Mouse (Mus musculus) limb, embryonic 14.5 days (tissue): Measurements from ENCODE around the gene Pak1ip1. TPM values are rescaled to one million over a fixed set of nuclear protein-coding genes. Genes with fewer than 3 reads are reported as not detected.
A peak's percentile ranks its signal among the peaks of the same experiment; 100 is the strongest.

Source experiments
- ATAC-seq: fragments of 200-750 bp; cut with Nextera tagmentation; 2 replicates; pipeline ENCODE4 v1.8.0; 2017; ENCODE audit warnings: low read depth, moderate number of reproducible peaks, moderate TSS enrichment; ENCODE audit not compliant: low FRiP score
- DNase-seq: peaks from one replicate; pipeline ENCODE4 v3.0.0-alpha.2; 2015; ENCODE audit warnings: low spot score
- H3K27ac ChIP-seq: fragments of 300-500 bp; sonication (generic); replicated peaks from 2 replicates; pipeline ENCODE4 v1.5.1; 2014; ENCODE audit warnings: low read depth, mild to moderate bottlenecking, low read length, moderate library complexity, mixed read lengths
- H3K27me3 ChIP-seq: fragments of 300-500 bp; sonication (generic); 2 replicates; pipeline ENCODE4 v1.6.1; 2014; ENCODE audit warnings: low read length, mixed read lengths; ENCODE audit not compliant: control insufficient read depth, insufficient read depth
- H3K36me3 ChIP-seq: fragments of 300-500 bp; sonication (generic); 2 replicates; pipeline ENCODE4 v1.6.1; 2014; ENCODE audit warnings: mild to moderate bottlenecking, low read length, moderate library complexity, mixed read lengths; ENCODE audit not compliant: control insufficient read depth, insufficient read depth
- H3K4me1 ChIP-seq: fragments of 300-500 bp; sonication (generic); 2 replicates; pipeline ENCODE4 v1.6.1; 2014; ENCODE audit warnings: antibody characterized with exemption, low read length, mixed read lengths; ENCODE audit not compliant: control insufficient read depth, insufficient read depth
- H3K4me2 ChIP-seq: fragments of 300-500 bp; sonication (generic); replicated peaks from 2 replicates; pipeline ENCODE4 v1.6.1; 2014; ENCODE audit warnings: low read depth, mild to moderate bottlenecking, low read length, moderate library complexity; ENCODE audit not compliant: severe bottlenecking
- H3K4me3 ChIP-seq: fragments of 300-500 bp; sonication (generic); replicated peaks from 2 replicates; pipeline ENCODE4 v1.5.1; 2014; ENCODE audit warnings: low read length
- H3K9ac ChIP-seq: fragments of 300-500 bp; sonication (generic); 2 replicates; pipeline ENCODE4 v1.6.1; 2014; ENCODE audit warnings: mild to moderate bottlenecking, low read depth, low read length, moderate library complexity; ENCODE audit not compliant: severe bottlenecking
- H3K9me3 ChIP-seq: fragments of 300-500 bp; sonication (generic); 2 replicates; pipeline ENCODE4 v1.6.1; 2016; ENCODE audit warnings: low read length; ENCODE audit not compliant: control insufficient read depth
- POLR2A ChIP-seq: fragments of 200-500 bp; IDR thresholded peaks from 2 replicates; pipeline ENCODE4 v1.8.0; 2012; ENCODE audit warnings: inconsistent platforms, mild to moderate bottlenecking, moderate library complexity, borderline replicate concordance; ENCODE audit not compliant: insufficient read depth, insufficient read length; ENCODE audit errors: extremely low read depth
- WGBS: fragments of 180-500 bp; shearing (Covaris S2); extraction: QIAGEN DNeasy Blood & Tissue Kit; methylation state at CpG from one replicate; pipeline ENCODE4 v1.1.7; 2014; 5-methylcytosine and 5-hydroxymethylcytosine counted together
- polyA plus RNA-seq, 2 experiments: library from polyadenylated mRNA; depleted of rRNA in 1 of 2; stranded (reverse) in 1 of 2; unstranded in 1 of 2; fragments of >200 nt; fragmentation: Nextera tagmentation in 1 of 2; extraction: Ambion mirVana in 1 of 2; gene quantifications; 2 replicates each; pipeline versions ENCODE4 v1.2.1 to v1.2.3; 2012 to 2014

The Pak1ip1 gene
- polyA plus RNA-seq, 2 experiments = 54.0 to 55.7 TPM

DNA sequence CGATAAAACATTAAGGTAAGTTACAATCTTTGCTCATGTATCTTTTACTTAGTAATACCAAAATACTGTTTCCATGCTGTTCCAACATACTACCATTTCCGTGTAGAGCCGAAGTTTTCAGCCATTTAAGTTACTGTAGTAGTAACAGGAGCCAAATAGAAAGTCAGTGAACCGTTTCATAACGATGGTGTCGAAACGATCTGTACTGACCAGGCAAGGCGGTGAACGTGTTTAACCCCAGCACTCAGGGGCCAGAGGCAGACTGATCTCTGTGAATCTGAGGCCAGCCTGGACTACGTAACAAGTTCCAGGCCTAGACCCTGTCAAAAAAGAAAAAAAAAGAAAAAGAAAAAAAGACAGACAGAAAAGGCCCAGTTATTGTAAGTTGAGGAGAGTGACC, 7.4 kb downstream of the Pak1ip1 start:
- no peak for TF ChIP-seq POLR2A
- ATAC-seq = no peak
- DNase-seq = no peak
- H3K4me1 ChIP-seq = no peaks in the 10 kb centered on the region
- WGBS = 95% methylated on average over 10 of the region's 10 CpGs
- H3K36me3 ChIP-seq = peaks cover 87% of the 10 kb centered on the region
- H3K4me2 ChIP-seq = no peak overlapping the region
- H3K27ac ChIP-seq = no peak overlapping the region
- H3K27me3 ChIP-seq = no peaks in the 10 kb centered on the region
- H3K9me3 ChIP-seq = no peaks in the 10 kb centered on the region
- no peak overlapping the region for H3K9ac ChIP-seq
- no peak overlapping the region for H3K4me3 ChIP-seq

DNA sequence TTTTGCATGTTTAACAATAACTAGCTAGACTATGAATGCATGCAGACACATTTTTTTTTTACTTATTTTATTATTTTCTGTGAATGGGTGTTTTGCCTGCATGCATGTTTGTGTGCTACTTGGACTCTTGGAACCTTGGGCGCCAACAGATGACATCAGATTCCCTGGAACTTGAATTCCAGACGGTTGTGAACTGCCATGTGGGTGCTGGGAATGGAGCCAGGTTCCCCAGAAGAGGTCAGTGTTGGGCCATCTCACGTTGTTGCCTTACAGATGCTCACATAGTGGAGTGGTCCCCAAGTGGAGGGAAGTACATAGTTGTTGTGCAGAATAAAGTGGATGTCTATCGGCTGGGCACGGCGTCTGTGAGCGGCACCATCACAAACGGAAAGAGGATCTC, 8.1 kb downstream of the Pak1ip1 start:
- peaks cover 87% of the 10 kb centered on the region for H3K36me3 ChIP-seq

DNA sequence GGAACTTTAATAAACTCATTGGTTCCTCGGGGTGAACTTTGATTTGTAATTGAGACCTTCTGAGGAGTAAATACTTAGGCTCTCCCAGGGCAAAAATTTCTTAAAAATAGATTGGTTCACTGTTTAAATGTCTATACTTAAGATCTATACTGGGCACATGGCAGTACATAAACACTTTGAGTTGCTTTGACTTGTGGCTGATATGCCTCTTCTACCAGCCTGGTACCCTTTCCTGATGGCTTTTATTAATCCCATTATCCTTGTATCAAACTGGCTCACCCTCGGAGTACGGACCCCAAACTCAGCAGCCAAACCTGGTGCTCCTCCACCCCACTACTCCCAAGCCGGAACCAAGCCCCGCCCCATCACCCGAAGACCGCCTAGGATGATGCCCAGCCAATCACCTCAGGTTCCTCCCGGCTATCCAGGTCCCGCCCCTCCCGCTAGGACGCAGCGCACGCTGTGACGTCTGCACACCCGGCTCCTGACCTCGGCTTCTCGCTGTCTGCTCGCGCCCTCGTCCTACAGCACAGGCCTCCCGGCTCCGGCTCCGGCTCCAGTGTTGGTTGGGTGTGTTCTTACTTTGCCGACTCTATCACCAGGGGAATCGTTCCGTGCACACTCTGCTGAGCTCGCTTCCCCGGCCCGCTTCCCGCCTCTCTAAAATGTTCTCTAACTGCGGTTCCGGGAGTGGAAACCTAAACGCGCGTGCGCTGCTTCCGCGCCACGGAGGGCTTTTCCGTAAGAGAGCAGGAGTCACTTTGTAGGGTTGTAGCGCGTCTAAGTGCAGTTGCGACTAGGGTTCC, 15.2 kb downstream of the Pak1ip1 start, which contains the start of gene Tmem14c:
Tmem14c (plus strand) TSS at position 464 of the 806 bp plus-strand sequence.
- Histone ChIP-seq H3K4me2 (peak within 1 kb of the TSS; percentile 53), H3K4me1 (peaks cover 8% of the 10 kb centered on the region), H3K27me3 (no peaks in the 10 kb centered on the region), H3K9ac (peak within 1 kb of the TSS; percentile 74), H3K9me3 (no peaks in the 10 kb centered on the region), H3K27ac (peak within 1 kb of the TSS; percentile 77), H3K36me3 (peaks cover 42% of the 10 kb centered on the region), H3K4me3 (peak within 1 kb of the TSS; percentile 54)
- DNase-seq (peak; percentile 94), ATAC-seq (peak; percentile 99)
- peak; percentile 77; the same call in 1 of the 2 replicates for TF ChIP-seq POLR2A
- 1% methylated on average over 43 of the region's 43 CpGs for WGBS

More for the DNA sequence above, 8.1 kb downstream of the Pak1ip1 start:
- ATAC-seq (no peak), DNase-seq (no peak)
- TF ChIP-seq POLR2A = no peak
- no peak overlapping the region for H3K27ac ChIP-seq
- no peak overlapping the region for H3K4me3 ChIP-seq
- 85% methylated on average over 8 of the region's 8 CpGs for WGBS
- no peak overlapping the region for H3K9ac ChIP-seq
- H3K4me1 ChIP-seq = no peaks in the 10 kb centered on the region
- H3K4me2 ChIP-seq = no peak overlapping the region
- H3K9me3 ChIP-seq = no peaks in the 10 kb centered on the region
- H3K27me3 ChIP-seq = no peaks in the 10 kb centered on the region

DNA sequence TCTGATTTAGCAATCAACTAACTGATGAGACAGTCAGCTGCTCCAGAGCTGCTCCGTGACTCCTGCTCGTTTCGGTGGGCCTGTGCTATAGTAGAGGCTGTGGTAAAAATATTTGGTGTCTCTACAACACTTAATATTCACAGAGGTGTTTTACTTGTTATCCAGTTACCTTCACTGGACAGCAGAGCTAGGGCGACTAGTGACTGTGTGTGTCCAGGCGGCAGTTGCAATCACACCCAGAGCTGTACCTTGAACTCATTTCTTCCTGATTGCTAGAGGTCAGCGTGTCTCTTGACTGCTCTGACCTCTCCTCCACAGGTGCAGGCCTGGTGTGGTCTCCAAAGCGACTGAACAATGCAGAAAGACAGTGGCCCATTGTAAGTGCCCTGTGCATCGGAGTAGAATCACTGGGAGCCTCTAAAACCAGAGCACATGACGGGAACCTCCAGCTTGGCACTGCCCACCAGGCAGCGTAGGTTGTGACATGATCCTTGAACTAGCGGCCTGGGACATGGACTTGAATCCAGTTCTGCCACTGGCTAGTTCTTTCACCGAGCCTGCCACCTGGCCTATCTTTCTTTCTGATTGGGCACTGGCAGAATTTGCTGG, 16.1 kb downstream of the Pak1ip1 start:
- TF ChIP-seq POLR2A = no peak
- Histone ChIP-seq H3K4me2 (peak overlapping the region; percentile 53), H3K27me3 (no peaks in the 10 kb centered on the region), H3K9me3 (no peaks in the 10 kb centered on the region), H3K4me1 (peaks cover 8% of the 10 kb centered on the region), H3K9ac (peak overlapping the region; percentile 74), H3K4me3 (peak overlapping the region; percentile 54), H3K27ac (peak overlapping the region; percentile 77), H3K36me3 (peaks cover 42% of the 10 kb centered on the region)
- 44% methylated on average over 12 of the region's 12 CpGs for WGBS
- ATAC-seq (no peak), DNase-seq (no peak)

DNA sequence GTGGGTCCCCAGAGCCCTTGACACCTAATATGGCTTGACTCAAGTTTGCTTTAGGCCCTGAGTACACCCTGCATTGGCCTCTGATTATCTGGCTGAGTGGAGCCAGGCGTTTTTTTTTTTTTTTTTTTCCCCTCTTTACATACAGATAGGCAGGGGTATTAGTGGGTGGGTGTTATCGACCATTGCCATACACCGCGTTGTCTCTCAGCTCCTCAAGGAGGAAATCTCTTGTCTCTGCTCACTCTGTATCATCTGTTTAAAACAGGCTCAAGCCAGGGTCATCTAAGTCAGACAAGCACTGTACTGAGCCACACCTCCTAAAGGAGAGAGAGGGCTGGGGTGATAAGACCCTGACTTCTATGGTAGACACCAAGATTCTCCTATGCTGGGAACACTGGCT, 17.0 kb downstream of the Pak1ip1 start:
- Histone ChIP-seq H3K36me3 (peaks cover 40% of the 10 kb centered on the region), H3K9ac (no peak overlapping the region), H3K27ac (no peak overlapping the region), H3K4me2 (peak overlapping the region; percentile 53; the same call in 1 of the 2 replicates), H3K4me1 (peaks cover 8% of the 10 kb centered on the region), H3K27me3 (no peaks in the 10 kb centered on the region), H3K4me3 (no peak overlapping the region), H3K9me3 (no peaks in the 10 kb centered on the region)
- TF ChIP-seq POLR2A = no peak
- 80% methylated on average over 4 of the region's 4 CpGs for WGBS
- DNase-seq (no peak), ATAC-seq (no peak)
